Mouse (Mus musculus): ENCODE data around the gene Rpl9. TPM values are rescaled to one million over a fixed set of nuclear protein-coding genes. Genes with fewer than 3 reads are reported as not detected.

Rpl9 gene
- polyA plus RNA-seq, 1 experiment from 2014 or later, result 1,031 TPM

DNA sequence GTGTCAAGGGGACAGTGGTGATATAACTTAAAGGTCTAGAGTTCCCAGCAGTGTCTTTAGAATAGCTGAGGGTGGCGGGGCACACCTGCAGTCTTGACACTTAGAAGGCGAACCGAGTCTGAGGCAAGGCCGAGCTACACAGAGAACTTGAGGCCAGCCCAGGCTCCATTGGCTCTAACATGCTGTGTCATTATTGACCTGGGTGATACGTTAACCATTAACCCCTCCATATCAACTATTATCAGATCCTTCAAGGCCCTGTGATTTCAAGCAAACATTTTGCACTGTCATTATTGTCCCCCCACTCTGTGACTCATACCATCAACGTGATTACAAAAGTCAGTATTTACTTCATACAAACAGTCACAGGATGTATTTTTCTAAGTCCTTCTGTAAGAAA is 33.0 kb upstream of the Rpl9 start:
- Histone ChIP-seq H3K4me3 (ENCODE audit: low read length) (no peak overlapping the region), H3K9ac (ENCODE audit: low read length) (no peak overlapping the region), H3K27me3 (ENCODE audit: control insufficient read depth, insufficient read depth, low read depth, low read length) (no peaks in the 10 kb centered on the region), H3K27ac (ENCODE audit: low read length) (no peak overlapping the region), H3K4me2 (ENCODE audit: low read depth, low read length) (no peak overlapping the region), H3K9me3 (ENCODE audit: control insufficient read depth, low read length) (no peaks in the 10 kb centered on the region), H3K4me1 (replicated peaks; ENCODE audit: control insufficient read depth, insufficient read depth, low read length) (no peaks in the 10 kb centered on the region), H3K36me3 (ENCODE audit: control insufficient read depth, insufficient read depth, low read length) (peaks cover 26% of the 10 kb centered on the region)
- WGBS, result 65% methylated on average over 6 of the region's 6 CpGs
- ATAC-seq (ENCODE audit: low read depth), result no peak

DNA sequence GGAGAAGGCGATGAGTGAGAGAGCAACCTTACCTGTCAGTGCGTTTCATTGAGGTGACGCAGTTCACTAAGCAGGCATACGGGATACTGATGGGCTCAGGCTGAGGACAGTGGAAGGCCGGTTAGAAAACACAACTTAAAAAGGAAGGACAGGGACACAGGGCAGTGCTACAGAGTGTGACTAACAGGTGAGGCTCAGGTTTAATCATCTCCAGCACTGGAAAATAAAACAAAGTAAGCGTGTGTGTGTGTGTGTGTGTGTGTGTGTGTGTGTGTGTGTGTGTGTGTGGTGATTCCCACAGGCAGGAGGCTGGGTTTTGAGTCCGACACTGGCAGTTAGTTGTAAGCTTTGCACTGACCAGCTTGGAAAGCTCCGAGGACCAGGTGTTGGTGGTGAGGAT is 31.6 kb upstream of the Rpl9 start:
- Histone ChIP-seq H3K4me3 (ENCODE audit: low read length) (no peak overlapping the region), H3K4me2 (ENCODE audit: low read depth, low read length) (no peak overlapping the region), H3K9ac (ENCODE audit: low read length) (no peak overlapping the region), H3K36me3 (ENCODE audit: control insufficient read depth, insufficient read depth, low read length) (peaks cover 26% of the 10 kb centered on the region), H3K27ac (ENCODE audit: low read length) (no peak overlapping the region), H3K27me3 (ENCODE audit: control insufficient read depth, insufficient read depth, low read depth, low read length) (no peaks in the 10 kb centered on the region), H3K4me1 (replicated peaks; ENCODE audit: control insufficient read depth, insufficient read depth, low read length) (no peaks in the 10 kb centered on the region), H3K9me3 (ENCODE audit: control insufficient read depth, low read length) (no peaks in the 10 kb centered on the region)
- WGBS, result 88% methylated on average over 8 of the region's 8 CpGs
- no peak for ATAC-seq (ENCODE audit: low read depth)

DNA sequence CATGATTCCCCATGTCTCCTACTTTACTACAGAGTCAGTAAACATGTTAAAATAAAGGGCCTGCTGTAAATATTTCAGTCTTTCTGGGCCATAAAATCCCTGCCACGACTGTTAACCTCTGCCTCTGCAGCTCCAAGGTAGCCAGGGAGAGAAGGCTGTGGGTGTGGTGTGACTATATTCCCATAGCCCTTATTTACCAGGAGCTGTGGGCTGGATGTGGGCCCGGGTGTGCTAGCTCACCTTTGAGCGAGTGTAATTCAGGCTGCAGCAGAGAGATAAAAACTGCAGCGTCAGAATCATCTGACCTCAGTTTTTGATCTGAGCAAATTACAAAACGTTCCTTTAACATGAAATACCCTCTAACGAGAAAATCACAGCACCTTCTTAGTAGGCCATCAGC is 29.6 kb upstream of the Rpl9 start:
- Histone ChIP-seq H3K4me2 (ENCODE audit: low read depth, low read length) (no peak overlapping the region), H3K9ac (ENCODE audit: low read length) (no peak overlapping the region), H3K27me3 (ENCODE audit: control insufficient read depth, insufficient read depth, low read depth, low read length) (no peaks in the 10 kb centered on the region), H3K27ac (ENCODE audit: low read length) (no peak overlapping the region), H3K9me3 (ENCODE audit: control insufficient read depth, low read length) (no peaks in the 10 kb centered on the region), H3K36me3 (ENCODE audit: control insufficient read depth, insufficient read depth, low read length) (peaks cover 24% of the 10 kb centered on the region), H3K4me1 (replicated peaks; ENCODE audit: control insufficient read depth, insufficient read depth, low read length) (peaks cover 5% of the 10 kb centered on the region), H3K4me3 (ENCODE audit: low read length) (no peak overlapping the region)
- 71% methylated on average over 6 of the region's 6 CpGs for WGBS
- ATAC-seq (ENCODE audit: low read depth), result no peak

DNA sequence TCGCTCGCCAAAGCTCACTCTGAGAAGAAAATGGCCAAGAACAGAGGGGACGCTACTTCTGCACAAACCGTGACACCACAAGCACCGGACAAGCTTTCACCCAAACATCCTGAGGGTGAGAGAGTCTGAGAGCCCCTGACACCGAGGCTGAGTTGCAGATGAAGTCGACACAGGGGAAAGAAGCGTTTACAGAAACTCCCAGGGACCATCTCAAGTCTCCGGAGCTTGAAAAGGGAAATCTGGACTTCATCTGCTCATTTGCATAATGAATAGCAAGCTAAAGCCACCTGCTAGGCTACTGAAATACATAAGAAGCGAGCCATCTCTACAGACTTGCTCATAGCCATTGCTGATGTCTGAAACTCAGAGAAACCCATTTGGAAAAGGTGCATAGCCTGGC is 27.9 kb upstream of the Rpl9 start:
- no peak overlapping the region for H3K27ac ChIP-seq (ENCODE audit: low read length)
- no peaks in the 10 kb centered on the region for H3K9me3 ChIP-seq (ENCODE audit: control insufficient read depth, low read length)
- H3K27me3 ChIP-seq (ENCODE audit: control insufficient read depth, insufficient read depth, low read depth, low read length), result no peaks in the 10 kb centered on the region
- H3K4me3 ChIP-seq (ENCODE audit: low read length), result no peak overlapping the region
- H3K4me1 ChIP-seq (replicated peaks; ENCODE audit: control insufficient read depth, insufficient read depth, low read length), result peaks cover 10% of the 10 kb centered on the region
- no peak overlapping the region for H3K9ac ChIP-seq (ENCODE audit: low read length)
- peaks cover 27% of the 10 kb centered on the region for H3K36me3 ChIP-seq (ENCODE audit: control insufficient read depth, insufficient read depth, low read length)
- no peak for ATAC-seq (ENCODE audit: low read depth)
- 82% methylated on average over 10 of the region's 10 CpGs for WGBS
- H3K4me2 ChIP-seq (ENCODE audit: low read depth, low read length), result no peak overlapping the region

DNA sequence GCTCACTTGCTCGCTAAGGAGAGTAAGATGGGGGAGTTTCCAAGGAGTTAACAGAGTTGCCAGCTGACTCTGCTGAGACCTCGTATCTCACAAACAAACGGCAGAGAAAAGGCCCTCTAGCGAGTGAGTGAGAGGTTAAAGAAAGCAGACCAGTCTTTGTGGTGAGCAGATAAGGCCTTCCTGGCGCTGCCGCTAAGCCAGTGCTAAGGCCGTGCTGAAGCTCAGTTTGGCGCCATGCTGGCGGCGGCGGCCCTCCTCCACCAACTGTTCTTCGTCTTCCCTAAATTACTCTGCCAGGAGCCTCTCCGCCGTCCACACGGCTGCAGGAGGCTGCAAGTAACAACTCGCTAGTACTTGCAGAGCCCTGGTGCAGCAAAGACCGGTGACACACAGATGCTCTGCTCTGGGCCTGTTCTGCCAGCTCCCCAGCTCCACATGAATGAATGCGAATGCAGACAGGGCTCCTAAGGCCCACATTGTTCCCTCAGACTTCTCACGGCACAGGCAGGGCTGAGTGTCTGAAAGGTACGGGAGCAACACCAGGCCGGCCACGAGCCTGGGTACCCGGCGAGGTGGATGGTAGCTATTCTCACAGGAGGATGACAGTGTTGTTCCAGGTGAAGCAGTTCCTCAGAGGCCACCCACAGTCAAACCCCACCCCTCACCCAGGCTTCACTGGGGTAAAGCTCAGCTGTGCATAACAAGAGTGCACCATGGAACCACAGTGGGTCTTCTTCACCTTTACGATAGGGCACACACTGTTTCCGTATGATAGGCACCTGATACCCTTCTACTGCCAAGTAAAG is 24.6 kb upstream of the Rpl9 start:
- Histone ChIP-seq H3K36me3 (ENCODE audit: control insufficient read depth, insufficient read depth, low read length) (peaks cover 19% of the 10 kb centered on the region), H3K27ac (ENCODE audit: low read length) (peak overlapping the region; percentile 84), H3K4me3 (ENCODE audit: low read length) (no peak overlapping the region), H3K27me3 (ENCODE audit: control insufficient read depth, insufficient read depth, low read depth, low read length) (no peaks in the 10 kb centered on the region), H3K4me1 (replicated peaks; ENCODE audit: control insufficient read depth, insufficient read depth, low read length) (peaks cover 10% of the 10 kb centered on the region), H3K4me2 (ENCODE audit: low read depth, low read length) (no peak overlapping the region), H3K9me3 (ENCODE audit: control insufficient read depth, low read length) (no peaks in the 10 kb centered on the region), H3K9ac (ENCODE audit: low read length) (peak overlapping the region; percentile 57)
- 24% methylated on average over 26 of the region's 26 CpGs for WGBS
- ATAC-seq (ENCODE audit: low read depth), result peak; percentile 90

DNA sequence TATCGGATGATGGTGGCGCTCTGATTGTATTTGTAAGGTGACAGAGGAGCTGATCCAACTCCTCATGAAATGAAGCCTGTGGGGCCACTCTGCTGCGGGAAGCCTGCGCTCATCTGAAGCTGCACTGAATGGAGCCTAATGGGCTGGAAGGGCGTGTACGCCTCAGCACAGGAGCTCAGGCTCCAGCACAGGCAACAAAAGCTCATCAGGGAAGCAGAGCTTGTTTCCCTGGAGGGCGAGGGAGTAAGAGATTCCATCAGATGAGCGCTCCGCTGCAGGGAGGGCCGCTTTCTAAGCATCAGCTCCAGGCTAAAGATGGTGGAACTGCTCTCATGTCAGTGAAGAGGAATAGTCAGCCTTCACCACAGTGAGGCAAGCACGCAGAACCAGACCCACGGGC is 16.7 kb upstream of the Rpl9 start:
- no peaks in the 10 kb centered on the region for H3K9me3 ChIP-seq (ENCODE audit: control insufficient read depth, low read length)
- WGBS, result 73% methylated on average over 12 of the region's 12 CpGs
- no peaks in the 10 kb centered on the region for H3K27me3 ChIP-seq (ENCODE audit: control insufficient read depth, insufficient read depth, low read depth, low read length)
- no peak overlapping the region for H3K27ac ChIP-seq (ENCODE audit: low read length)
- H3K36me3 ChIP-seq (ENCODE audit: control insufficient read depth, insufficient read depth, low read length), result peaks cover 23% of the 10 kb centered on the region
- no peaks in the 10 kb centered on the region for H3K4me1 ChIP-seq (replicated peaks; ENCODE audit: control insufficient read depth, insufficient read depth, low read length)
- no peak overlapping the region for H3K4me2 ChIP-seq (ENCODE audit: low read depth, low read length)
- no peak overlapping the region for H3K9ac ChIP-seq (ENCODE audit: low read length)
- no peak for ATAC-seq (ENCODE audit: low read depth)
- H3K4me3 ChIP-seq (ENCODE audit: low read length), result no peak overlapping the region

DNA sequence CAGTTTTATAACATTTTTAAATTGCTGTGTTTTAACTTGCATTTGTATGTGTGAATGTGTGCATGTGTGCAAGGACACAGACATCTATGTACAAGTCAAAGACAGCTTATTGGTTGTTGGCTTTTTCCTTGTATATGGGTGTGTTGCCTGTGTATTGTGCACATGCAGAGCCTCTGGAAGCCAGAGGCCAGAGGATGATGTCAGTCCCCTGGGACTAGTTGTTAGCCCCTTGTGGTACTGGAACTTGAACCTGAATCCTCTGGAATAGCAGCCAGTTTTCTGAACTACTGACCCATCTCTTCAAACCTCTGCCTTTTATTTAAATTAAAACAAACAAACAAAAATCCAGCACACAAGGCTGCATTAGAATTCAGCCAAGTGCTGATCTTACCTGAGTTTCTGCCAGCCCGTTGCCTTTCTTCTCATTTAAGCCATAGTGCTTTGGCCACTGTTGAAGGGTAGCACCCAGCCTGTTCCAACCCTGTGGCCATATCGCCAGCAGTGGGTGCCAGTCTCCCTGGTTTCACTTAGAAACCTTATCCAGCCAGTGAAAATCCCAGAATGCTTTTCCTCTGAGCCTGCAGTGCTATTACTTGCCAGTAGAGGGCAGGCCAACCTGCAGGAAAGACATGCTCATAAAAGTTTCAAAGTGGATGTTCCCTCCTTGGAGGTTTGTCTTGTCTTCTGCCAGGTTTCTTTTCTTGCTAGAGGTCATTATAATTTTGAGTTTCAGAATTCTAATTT is 10.2 kb upstream of the Rpl9 start:
- no peaks in the 10 kb centered on the region for H3K4me1 ChIP-seq (replicated peaks; ENCODE audit: control insufficient read depth, insufficient read depth, low read length)
- peak; percentile 82; the same call in 1 of the 2 replicates for ATAC-seq (ENCODE audit: low read depth)
- H3K4me2 ChIP-seq (ENCODE audit: low read depth, low read length), result no peak overlapping the region
- no peak overlapping the region for H3K9ac ChIP-seq (ENCODE audit: low read length)
- peaks cover 19% of the 10 kb centered on the region for H3K36me3 ChIP-seq (ENCODE audit: control insufficient read depth, insufficient read depth, low read length)
- 29% methylated on average over 2 of the region's 2 CpGs for WGBS
- no peak overlapping the region for H3K27ac ChIP-seq (ENCODE audit: low read length)
- H3K27me3 ChIP-seq (ENCODE audit: control insufficient read depth, insufficient read depth, low read depth, low read length), result no peaks in the 10 kb centered on the region
- no peak overlapping the region for H3K4me3 ChIP-seq (ENCODE audit: low read length)
- no peaks in the 10 kb centered on the region for H3K9me3 ChIP-seq (ENCODE audit: control insufficient read depth, low read length)

DNA sequence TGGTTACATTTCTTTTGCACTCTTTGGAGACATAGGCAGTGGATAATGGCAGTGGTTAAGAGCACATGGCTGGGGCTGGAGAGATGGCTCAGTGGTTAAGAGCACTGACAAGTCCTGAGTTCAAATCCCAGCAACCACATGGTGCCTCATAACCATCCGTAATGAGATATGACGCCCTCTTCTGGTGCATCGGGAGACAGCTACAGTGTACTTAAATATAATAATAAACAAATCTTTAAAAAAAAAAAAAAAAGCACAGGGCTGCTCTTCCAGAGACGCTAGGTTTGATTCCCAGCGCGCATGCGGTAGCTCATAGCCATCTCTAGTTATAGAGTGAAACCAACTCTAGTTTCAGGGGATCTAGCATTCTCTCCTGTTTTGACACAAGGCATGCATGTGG is 3.2 kb upstream of the Rpl9 start:
- ATAC-seq (ENCODE audit: low read depth), result no peak
- H3K4me3 ChIP-seq (ENCODE audit: low read length), result no peak overlapping the region
- peaks cover 8% of the 10 kb centered on the region for H3K4me1 ChIP-seq (replicated peaks; ENCODE audit: control insufficient read depth, insufficient read depth, low read length)
- H3K27me3 ChIP-seq (ENCODE audit: control insufficient read depth, insufficient read depth, low read depth, low read length), result no peaks in the 10 kb centered on the region
- no peak overlapping the region for H3K27ac ChIP-seq (ENCODE audit: low read length)
- WGBS, result 86% methylated on average over 7 of the region's 7 CpGs
- peaks cover 19% of the 10 kb centered on the region; the same call in 1 of the 2 replicates for H3K36me3 ChIP-seq (ENCODE audit: control insufficient read depth, insufficient read depth, low read length)
- no peaks in the 10 kb centered on the region for H3K9me3 ChIP-seq (ENCODE audit: control insufficient read depth, low read length)
- H3K4me2 ChIP-seq (ENCODE audit: low read depth, low read length), result no peak overlapping the region
- H3K9ac ChIP-seq (ENCODE audit: low read length), result no peak overlapping the region

DNA sequence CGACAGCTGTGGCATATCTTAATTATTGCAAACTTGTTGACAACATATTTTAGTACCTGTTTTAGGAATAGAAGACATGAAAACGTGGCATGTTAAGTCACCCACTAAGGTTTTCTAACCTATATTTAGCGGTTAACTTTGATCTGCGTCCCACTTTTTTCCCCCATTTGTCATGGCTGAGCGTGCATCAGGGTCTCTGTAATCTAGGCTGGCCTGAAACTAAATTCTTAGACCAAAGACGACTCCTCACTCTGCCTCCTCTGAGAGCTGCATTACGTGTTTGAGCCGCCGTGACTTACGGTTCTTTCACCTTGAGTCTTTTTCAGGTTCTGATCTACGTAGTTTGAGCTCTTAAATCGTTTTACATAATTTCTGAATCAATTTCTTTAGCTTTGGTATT is 509 bp upstream of the Rpl9 start:
- H3K4me2 ChIP-seq (ENCODE audit: low read depth, low read length), result peak overlapping the region; percentile 78
- 0 out of 2 replicates have a peak overlapping the region, but pooled peaks have one; percentile 63 for H3K27ac ChIP-seq (ENCODE audit: low read length)
- ATAC-seq (ENCODE audit: low read depth), result no peak
- H3K9me3 ChIP-seq (ENCODE audit: control insufficient read depth, low read length), result no peaks in the 10 kb centered on the region
- peak overlapping the region; percentile 98 for H3K4me3 ChIP-seq (ENCODE audit: low read length)
- H3K9ac ChIP-seq (ENCODE audit: low read length), result peak overlapping the region; percentile 88
- no peaks in the 10 kb centered on the region for H3K27me3 ChIP-seq (ENCODE audit: control insufficient read depth, insufficient read depth, low read depth, low read length)
- H3K36me3 ChIP-seq (ENCODE audit: control insufficient read depth, insufficient read depth, low read length), result peaks cover 24% of the 10 kb centered on the region
- peaks cover 8% of the 10 kb centered on the region for H3K4me1 ChIP-seq (replicated peaks; ENCODE audit: control insufficient read depth, insufficient read depth, low read length)
- WGBS, result 2% methylated on average over 12 of the region's 12 CpGs

All from lung, embryonic 16.5 days (tissue).